Mouse (Mus musculus): ENCODE results near the gene Gli3.

Gli3 gene

DNA sequence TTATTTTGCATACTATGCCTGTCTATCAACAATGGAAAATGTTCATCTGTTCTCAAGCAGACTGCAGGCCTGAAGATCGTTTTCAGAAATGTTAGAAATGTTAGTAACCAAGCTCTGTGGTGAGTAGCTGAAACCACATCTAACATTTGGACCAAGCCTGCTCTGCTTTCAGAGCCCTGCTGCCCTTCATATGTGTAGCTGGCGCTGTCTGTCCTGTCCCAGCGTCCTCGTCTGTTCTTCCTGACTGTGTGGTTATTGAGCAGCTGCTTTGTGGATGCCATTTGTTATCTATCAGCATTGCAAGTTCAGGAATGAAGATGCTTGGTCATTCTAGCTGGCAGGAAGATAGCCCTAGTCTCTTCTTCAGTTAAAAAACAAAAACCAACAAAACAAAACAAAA is 35.3 kb downstream of the Gli3 start:
- DNase-seq = no peak

DNA sequence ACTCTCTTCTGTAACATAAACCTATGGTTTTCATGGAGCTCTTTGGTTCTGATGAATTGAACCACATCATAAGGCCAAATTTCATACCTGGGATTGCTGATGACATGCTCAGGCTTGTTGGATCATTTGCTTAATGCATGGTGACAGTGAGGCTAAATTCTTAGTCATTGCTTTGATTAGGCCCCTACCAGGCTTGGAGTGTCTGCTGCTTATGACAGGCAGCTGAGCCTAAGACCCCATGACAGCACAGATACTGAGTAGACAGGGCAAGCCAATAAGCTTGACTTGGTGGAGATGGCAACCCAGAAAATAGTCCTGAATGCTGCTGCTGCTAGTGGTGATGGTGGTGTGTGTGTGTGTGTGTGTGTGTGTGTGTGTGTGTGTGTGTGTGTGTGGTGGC is 47.9 kb downstream of the Gli3 start:
- no peak for DNase-seq

DNA sequence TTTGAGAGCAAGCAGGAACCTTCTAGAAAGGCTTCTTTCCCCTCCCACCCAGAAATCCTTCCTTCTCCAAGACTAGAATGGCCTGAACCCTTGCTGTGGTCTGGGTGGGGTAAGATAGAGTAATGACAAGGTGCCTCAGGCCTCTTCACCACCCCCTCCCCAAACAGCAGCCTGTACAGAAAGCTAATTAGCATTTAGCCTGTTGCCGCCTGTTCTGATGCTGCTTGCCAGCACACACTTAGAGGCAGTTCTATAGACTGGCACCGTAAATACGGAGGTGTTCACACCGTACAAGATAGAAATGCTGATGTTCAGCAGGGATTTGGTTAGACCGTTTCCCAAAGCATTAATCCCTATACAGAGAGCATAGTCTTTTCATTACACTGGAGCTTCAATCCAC is 50.1 kb downstream of the Gli3 start:
- DNase-seq = no peak

DNA sequence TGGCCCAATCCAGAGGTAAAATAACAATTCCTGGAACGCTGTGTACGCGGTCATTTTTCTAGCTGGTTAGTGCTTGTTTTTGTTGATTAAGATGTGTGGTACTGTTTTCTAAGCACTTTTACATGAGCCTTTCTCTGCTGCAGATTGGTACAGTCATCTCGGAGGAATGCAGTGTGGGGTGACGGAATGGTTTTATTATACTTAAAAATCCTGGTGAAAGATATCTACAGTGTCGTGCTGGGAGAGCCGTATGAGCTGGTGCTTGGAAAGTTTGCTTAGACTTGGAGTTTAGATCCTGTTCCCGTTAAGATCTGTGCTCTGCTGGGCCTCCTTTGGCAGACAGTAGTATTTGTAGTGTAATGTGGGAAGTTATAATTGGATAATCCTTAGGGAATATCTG is 51.0 kb downstream of the Gli3 start:
- no peak for DNase-seq

DNA sequence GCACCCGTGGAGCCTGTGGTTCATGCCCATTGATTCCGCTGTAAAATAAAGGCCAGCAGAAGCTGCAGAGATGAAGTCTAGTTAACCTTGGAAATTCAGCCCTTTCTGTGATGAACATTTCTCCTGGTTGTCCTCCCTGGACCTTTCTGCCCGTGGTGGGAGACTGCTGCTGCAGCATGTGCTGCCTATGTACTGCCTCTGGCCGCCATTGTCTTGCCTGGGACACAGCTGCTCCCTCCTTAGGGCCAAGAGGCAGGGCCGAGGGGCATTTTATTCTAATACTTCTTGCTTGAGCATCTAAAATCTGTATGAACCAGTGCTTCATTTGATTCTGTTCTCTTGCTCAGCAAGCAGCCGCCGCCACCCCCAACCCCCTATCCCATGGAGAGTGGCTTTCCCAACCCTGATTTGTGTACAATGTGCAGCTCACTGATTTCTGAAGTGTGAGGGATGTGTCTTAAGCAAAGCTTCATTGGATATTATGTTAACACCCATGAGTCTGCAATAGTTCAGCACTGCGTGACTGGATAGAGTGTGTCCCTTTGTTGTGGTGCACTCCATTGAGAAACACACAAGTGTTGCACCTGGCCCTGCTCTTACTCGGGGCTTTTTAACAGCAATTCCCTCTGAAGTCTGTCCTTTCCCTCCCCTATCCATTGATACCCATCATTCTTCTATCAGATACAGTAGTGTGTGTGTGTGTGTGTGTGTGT is 54.2 kb downstream of the Gli3 start:
- no peak for DNase-seq

DNA sequence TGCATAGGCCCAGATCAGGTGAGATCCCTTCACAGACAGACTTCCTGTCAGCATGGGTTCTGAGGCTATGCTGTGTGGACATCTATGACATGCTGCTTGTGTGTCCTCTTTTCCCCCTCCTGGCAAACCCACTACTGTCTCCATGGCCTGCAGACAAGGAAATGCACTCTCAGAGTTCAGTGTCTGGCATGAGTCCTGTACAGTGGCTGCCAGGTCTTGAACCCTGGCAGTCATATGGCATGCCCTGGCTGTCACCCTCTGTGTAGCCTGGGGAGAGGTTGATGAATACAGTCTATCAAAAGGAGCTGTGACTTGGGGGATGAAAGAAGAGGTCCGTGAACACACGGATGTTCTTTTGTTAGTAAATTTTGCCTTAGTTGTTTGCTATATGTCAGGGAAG is 57.3 kb downstream of the Gli3 start:
- no peak for DNase-seq

DNA sequence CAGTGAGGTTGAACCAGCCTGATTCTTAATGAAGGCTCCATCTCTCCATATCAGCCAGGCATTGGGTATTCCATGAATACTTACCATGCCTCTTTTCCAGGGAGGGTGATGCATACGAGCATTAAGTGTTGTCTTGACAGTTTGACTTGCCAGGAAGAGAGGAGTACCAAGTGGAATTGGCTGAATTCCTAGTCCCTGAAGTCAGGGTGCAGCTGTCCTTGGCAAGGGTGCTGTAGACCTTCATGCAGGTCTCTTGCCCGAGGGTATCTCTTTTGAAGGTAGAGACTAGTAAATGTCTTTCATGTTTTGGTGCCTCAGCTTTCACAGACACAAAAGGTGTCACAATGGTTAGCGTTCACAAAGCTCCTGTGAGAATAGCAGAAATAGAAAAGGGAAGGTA is 59.1 kb downstream of the Gli3 start:
- no peak for DNase-seq

DNA sequence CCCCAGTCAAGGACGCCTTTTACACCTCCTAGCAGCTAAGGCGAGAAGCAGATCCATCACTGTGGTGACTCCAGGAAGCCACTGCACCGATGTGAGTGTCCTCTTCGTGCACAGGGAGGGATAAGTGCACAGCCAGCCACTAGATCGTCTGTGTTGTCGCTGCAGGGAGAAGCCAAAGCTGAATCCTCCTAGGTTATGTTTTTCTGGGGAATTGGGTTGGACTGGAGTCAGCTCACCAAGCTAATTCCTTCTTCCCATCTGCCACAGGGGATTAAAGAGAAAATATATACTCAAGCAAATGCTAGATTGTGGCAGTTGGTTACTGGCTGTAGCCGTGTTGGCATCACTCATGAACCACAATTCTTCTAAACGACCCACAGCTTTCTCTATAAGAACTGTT is 61.2 kb downstream of the Gli3 start:
- DNase-seq = no peak

DNA sequence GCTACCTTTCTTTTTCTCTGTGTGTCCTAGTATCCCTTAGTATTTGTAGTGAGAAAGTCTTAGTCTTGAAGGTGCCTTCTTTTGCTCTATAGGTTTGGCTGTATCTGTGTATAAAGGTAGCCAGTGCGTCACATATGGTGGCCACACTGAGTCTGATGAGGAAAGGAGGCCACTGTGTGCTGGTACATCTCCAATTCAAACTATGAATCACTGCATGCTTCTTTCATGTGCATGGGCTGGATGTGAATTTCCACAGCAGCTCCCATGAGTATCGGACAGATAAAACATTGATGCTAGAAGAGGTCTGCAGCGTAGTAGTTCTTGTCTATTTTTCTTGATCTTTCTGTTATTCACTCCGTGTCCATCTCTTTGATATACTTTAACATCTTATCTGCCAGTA is 63.7 kb downstream of the Gli3 start:
- no peak for DNase-seq

DNA sequence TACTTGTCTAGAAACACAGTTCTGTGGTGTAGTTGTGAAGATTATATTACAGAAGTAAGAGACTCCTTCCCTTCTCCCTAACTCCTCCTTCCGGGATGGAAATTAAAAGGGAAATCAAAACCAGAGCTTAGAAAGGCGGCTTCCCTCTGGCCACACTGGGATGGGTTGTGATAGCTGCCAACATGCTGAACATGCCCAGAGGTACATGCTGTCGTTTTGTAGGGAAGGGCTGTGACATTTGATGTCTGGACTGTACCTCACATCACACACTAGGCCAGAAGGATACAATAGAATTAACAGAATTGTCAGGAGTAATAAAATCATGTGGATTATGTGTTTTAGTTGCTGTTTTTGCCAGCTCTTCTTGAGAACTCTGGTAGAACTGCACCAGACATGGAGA is 68.5 kb downstream of the Gli3 start:
- DNase-seq = no peak

DNA sequence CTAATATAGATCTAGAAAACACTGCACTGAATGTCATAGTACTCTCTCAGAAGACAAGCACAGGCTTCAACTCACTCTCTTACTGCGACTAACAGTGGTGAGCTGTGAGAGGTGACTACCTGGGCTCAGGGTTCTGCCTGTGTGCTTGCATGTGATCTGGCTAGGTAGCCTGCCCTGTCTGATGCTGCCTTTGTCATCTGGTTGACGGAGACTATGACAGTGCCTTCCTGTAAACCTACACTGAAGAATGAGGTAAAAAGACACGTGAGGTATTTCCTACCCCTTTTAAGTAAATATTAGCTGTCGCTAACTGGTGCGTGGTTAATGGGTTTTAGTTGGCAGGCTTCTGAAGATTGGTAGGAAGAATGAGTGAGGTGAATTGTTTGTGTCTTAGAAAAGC is 74.2 kb downstream of the Gli3 start:
- no peak for DNase-seq

DNA sequence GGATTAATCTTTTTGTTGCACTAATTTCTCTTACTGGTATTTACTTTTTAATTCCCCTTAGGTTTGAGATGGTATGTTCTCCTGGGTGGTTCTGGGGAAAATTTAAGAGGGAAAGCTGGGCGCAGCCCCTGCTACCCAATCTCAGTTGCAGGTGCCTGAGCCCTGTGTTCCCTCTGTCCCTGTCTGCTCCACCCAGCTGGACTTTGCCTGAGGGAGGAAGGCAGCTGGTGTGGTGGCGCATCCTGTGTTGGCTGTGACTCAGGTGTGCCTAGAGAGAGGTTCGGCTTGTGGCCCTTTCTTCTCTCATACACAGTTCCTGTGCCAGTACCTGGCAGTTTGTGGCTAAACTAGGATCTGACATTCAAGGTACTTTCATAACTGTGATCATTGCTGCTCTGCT is 74.6 kb downstream of the Gli3 start:
- no peak for DNase-seq

DNA sequence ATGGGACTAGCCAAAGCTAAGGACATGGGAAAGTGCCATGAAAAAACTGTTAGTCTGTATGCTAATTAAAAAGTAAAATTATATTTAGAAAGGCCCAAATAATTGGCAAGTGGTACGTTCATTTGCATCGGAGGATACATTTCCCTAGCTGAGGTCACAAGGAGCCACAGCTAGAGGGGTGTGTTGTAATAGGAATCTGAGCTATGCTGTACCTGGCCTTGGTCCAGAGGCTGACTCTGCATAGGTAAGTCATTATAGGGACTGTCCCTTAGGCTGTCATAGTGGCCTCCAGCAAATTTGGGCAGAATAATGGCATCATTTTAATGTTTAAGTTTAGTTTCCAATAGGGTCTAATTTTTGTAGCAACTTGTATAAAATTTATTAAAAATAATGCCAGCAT is 75.4 kb downstream of the Gli3 start:
- DNase-seq = no peak

DNA sequence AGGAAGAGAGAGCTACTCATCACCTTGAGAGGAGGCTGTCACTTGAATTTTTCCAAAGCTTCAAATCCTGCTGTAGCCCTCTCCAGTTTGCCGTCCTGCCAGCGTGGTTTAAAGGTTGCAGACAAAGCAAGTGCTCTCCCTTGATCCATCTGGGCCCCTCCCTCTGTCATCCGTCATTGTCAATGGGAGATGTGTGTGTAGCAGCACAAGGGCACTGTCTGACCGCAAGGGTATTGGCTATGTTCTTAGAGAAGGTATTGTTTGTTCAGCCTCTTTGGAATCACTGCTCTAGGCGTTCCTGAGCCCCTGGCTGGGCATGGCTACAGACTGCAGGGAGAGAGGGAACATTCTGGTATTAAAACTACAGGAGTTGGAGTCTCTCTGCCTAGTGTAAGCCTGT is 79.0 kb downstream of the Gli3 start:
- DNase-seq = no peak

DNA sequence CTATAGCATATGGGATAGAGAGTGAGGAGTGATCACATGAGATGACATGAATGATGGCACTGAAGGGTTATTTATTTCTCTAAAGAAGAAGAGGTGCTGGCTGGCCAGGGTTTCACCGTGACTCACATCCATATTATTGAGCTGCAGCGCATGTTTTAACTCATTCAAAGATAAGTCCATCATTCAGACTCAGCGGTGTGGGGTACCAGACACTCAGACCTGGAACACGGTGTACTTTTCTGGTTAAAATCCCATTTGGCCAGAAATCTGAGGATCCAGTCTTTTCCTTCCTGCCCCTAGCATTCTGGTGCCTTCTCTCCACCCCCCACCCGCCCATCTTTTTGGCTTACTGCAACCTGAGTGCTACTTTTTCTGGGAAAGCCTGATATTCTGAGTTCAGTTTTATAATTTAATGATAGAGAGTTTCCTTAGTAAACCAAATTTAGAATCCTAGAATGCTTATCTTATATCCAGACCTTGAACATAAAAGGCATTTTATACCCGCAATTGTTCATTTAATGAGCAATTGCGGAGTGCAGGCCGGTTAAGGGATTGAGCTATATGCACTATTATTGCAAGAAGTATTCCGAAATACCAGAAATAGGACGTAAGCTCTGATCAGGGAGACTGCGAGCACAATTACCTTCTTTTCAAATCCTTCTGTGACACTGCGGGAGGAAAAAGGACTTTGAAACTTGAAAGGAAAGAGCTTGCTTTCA is 80.3 kb downstream of the Gli3 start:
- DNase-seq = no peak

DNA sequence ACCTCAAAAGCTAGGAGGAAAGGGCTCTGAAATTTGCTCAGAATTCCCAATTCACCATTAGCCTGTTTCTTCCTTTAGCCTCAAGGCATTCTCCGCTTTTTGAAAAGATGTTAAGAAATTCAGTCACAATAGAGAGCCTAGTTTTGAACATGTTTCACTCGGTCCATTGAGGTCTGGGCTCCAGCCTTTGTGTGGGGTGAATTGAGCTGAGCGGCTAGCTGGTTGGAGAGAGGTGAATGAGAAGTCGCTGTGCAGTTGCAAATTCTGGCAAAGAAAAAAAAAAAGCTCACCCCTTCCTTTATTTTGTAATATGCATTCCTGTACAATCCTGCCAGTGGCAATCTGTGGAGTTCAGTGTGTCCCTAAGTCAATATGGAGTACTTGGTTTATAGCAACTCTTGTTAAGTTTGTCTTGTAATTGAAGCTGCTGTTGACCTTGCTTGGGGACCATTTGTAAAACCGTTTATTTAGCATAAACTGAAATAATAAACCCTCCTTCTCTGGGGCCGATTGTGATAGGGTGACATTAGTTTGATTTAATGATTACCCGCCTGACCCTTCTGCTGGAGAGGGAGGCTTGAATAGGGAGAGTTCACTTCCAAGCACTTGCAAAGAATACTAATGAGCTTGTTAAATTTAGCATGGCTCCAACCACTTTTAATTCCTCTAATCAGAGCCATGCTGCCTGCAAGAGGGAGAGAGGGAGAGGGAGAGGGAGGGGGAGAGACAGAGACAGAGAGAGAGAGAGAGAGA is 81.0 kb downstream of the Gli3 start:
- DNase-seq = no peak

DNA sequence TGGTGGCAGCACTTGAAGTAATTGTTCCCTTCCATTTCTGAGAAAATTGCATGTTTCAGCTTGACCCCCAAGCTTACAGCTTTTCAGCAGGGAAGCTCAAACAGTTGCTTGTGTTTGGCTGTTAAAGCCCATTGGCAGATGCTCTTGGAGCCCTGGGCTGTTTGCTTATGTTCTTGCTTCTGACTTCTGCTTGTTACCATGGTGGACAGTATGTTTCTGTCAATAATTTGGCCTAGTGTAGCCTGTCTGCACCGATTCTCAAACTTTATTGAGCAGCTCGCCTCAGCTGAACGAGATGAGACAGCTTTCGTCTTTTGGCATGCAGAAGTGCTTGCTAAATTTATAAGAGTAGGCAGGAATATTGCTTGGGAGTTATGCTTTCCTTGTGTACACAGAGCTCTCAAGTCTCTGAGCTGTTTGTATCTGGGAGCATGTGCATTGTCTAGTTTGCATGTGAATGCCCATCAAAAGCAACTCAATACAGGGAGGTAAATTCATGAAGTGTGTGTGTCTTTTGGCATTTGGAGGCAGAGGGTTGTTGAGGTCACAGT is 82.4 kb downstream of the Gli3 start:
- DNase-seq = no peak

DNA sequence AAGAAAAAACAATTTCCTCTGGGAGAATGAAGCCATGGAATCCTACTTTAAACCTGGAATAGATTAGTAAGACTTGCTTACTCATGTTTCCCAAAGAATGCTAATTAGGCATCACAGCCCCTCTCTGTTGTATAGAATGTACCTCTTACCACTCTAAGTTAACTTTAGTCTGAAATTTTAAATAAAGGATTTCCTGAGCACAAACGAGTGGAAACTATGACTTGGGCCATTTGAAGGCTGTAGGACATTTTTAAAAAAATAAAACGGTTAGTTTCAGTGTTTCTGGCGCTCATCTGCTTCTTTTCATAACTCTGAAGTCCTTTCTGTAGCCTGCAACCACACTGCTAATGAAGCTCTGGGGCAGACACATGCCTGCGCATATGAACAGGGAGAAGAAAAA is 83.2 kb downstream of the Gli3 start:
- no peak for DNase-seq

DNA sequence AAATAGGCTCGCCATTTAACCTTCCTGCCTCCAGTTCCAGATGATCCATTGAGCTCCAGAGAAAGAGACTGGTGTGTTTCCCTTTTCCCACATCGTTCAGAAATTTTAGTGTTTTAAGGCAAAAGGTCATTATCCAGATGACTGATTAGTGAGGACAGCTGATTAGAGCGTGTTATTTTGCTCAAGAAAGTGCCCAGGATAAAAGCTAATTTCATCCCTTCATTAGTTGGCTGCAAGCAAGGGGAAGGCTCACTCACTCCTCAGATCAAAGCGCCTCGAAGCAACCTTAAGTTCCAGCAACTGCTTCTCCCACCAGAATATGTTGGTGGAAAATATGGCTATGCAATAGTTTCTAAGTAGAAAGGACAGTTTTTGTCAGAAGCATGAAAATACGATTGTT is 86.4 kb downstream of the Gli3 start:
- no peak for DNase-seq

DNA sequence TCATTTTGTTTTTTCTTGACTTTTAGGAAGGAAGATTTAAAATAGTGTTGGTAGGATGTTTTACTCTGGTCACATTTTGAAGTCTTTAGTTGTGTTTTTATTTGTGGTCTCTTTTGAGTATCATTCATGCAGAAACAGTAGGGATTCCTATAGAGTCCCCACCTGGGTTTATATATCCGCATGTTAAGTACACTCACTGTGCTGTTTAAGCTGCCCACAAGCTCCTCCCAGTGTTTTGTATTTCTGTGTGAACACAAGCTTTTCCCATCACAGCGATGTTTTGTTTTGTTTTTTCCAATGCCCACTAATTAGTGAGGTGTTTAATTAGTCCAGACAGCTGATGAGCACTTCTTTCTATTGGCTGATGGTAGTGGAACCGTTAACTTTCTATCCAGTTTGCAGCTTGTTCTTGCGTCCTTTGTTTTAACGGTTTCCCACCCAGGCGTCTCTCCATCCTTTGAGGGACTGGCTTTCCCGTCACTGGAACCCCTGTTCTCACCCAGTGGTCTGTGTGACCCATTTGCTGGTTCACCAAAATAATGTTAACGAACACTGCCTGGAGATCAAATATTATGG is 87.1 kb downstream of the Gli3 start:
- no peak for DNase-seq

DNA sequence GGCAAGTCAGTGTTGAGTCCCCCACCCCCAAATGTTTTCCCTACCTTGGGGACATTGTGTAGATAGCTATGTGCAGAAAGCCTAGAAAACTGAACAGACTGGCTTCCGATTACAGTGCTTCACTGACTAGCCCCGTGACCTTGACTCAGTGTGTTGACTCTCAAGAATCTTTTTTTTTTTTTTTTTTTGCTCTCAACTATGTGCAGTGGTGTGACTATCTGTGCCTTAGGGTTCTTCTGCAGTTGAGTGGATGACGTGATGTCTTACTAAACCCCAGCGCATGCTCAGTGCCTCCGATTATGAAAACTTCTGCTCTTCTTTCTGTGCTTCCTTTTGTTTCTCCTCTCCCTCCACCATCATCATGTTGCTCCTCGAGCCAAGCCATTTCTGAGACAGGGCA is 87.7 kb downstream of the Gli3 start:
- no peak for DNase-seq

DNA sequence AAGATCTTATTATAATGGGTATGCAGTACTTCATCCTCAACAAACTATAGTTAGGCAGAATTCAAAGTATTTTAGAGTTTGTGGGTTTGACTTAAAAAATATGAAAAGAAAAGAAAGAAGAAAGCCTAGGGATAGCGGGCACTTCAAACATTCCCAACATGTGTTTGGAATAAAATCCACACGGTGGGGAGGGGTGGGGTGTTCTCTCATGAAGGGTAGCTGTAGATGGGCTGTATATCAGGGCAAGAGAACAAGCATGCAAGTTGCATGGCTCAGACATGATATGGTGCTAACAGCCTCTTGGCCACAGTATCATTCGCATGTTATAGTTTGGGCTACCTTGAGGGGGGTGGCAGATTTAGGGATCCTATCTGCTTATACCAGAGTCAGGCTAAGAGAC is 89.0 kb downstream of the Gli3 start:
- no peak for DNase-seq

DNA sequence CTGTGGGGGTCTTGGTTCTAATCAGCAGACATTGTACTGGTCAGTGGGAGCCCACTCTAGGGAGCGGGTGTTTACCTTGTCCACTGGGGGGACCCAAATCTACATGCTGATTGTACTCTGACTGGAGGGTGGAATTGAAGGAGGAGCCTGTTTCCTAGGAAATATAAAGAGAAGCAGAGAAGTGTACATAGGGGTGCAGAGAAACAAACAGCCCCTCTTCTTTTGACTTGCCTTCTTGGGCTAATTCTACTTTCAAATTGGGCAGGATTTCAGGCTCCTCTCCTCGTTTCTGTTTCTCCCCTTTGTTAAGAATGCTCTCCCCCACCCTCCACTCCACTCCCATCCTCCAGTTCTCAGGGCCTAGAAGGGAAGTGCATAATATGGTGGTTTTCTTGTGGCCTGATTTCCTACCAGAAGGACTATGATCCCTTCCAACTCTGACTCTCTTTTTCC is 93.6 kb downstream of the Gli3 start:
- no peak for DNase-seq

DNA sequence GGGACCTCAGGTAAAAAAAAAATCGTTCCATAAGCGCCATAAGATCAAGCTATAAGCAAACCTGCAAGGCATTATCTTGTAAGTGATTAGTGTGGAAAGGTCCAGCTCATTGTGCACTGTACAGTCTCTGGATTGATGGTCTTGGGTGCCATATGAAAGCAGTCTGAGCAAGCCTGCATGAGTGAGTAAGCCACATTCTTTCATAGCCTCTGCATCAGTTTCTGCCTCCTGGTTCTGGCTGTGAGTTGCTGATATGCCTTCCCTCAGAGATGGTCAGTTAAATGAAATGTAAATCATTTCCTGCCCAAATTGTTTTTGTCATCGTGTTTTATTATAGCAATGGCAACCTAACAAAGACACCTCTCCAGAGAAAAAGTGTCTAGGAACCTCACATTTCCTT is 98.4 kb downstream of the Gli3 start:
- DNase-seq = no peak
